Mouse (Mus musculus): ENCODE data around the gene Ubap2l. TPM values are rescaled to one million over a fixed set of nuclear protein-coding genes. Genes with fewer than 3 reads are reported as not detected.

Ubap2l gene
- polyA plus RNA-seq, 1 experiment from 2014 or later: 195 TPM

DNA sequence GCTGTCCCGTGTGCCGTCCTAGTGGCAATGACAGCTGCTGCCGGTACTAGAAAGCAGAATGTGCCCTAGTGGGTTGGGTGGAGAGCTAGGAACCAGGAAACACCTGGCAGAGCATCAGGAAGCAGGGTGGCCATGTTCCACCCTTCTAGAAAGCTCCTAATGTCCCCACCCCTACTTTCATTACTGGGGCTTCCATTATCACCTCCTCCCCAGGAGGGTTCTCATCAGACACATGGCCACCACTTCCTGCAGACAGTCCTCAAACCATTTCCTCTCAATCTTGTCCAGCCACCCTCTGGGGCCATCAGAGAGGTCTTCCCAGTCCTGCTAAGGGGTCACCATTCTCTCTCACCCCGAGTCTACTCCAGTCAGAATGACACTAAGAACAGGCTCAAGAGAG is 91.0 kb downstream of the Ubap2l start:
- Histone ChIP-seq H3K4me3 (ENCODE audit: low read depth, low read length) (peak overlapping the region; percentile 96), H3K27ac (ENCODE audit: low read depth, low read length) (peak overlapping the region; percentile 97), H3K9ac (ENCODE audit: low read depth, low read length) (peak overlapping the region; percentile 94), H3K27me3 (ENCODE audit: control insufficient read depth, insufficient read depth, low read length) (no peaks in the 10 kb centered on the region), H3K4me2 (peak overlapping the region; percentile 97), H3K9me3 (replicated peaks; ENCODE audit: control insufficient read depth, low read length) (no peaks in the 10 kb centered on the region), H3K36me3 (ENCODE audit: control insufficient read depth, insufficient read depth, low read length) (peaks cover 17% of the 10 kb centered on the region), H3K4me1 (ENCODE audit: control insufficient read depth, insufficient read depth, low read length) (peaks cover 38% of the 10 kb centered on the region)
- WGBS (ENCODE audit: insufficient replicate concordance): 46% methylated on average over 4 of the region's 4 CpGs
- ATAC-seq (replicated peaks; ENCODE audit: insufficient number of reproducible peaks, low FRiP score, low TSS enrichment): no peak

DNA sequence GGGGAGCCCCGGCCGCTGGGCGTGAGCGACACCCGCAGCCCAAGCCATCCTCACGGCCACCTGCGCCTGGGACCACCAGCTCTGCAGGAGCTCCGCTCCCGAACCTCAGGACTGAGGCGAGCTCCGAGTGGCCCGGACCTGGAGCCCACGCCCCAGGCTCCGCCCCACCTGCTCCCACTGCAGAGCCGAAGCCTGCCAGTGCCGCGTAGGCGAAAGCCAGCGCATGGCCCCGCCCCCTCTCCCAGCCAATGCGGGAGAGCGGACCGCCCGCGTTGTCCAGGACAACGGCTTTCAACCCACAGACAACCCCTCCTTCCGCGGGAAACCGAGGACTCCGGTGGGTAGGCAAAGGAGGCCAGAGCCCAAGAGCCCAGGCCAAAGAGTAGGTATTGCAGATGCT is 92.0 kb downstream of the Ubap2l start:
- Histone ChIP-seq H3K4me2 (peak overlapping the region; percentile 97), H3K9ac (ENCODE audit: low read depth, low read length) (peak overlapping the region; percentile 73), H3K27me3 (ENCODE audit: control insufficient read depth, insufficient read depth, low read length) (no peaks in the 10 kb centered on the region), H3K4me1 (ENCODE audit: control insufficient read depth, insufficient read depth, low read length) (peaks cover 38% of the 10 kb centered on the region), H3K4me3 (ENCODE audit: low read depth, low read length) (peak overlapping the region; percentile 96), H3K27ac (ENCODE audit: low read depth, low read length) (0 out of 2 replicates have a peak overlapping the region, but pooled peaks have one; percentile 46), H3K36me3 (ENCODE audit: control insufficient read depth, insufficient read depth, low read length) (peaks cover 21% of the 10 kb centered on the region), H3K9me3 (replicated peaks; ENCODE audit: control insufficient read depth, low read length) (no peaks in the 10 kb centered on the region)
- peak; percentile 83 for ATAC-seq (replicated peaks; ENCODE audit: insufficient number of reproducible peaks, low FRiP score, low TSS enrichment)
- WGBS (ENCODE audit: insufficient replicate concordance): 1% methylated on average over 30 of the region's 30 CpGs

DNA sequence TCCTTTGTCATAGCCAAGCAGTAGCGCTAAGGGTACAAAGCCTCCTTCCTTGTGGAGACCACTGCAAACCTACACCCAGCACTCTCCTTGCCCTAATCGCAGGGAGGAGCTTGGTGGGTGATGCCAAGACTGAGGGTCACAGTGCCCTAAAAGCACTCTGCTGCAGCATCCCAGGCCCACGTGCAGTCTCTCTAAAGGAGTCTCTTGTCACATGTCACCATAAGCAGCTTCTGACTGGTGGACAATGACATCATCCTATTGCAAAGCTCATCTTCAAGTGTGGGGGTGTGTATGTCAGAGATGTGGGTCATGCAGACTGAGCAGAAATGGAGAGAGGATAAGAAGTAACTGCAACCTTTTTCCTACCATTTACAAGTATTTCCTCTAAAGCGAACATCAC is 93.0 kb downstream of the Ubap2l start:
- Histone ChIP-seq H3K9me3 (replicated peaks; ENCODE audit: control insufficient read depth, low read length) (no peaks in the 10 kb centered on the region), H3K36me3 (ENCODE audit: control insufficient read depth, insufficient read depth, low read length) (peaks cover 24% of the 10 kb centered on the region), H3K27me3 (ENCODE audit: control insufficient read depth, insufficient read depth, low read length) (no peaks in the 10 kb centered on the region), H3K4me3 (ENCODE audit: low read depth, low read length) (no peak overlapping the region), H3K4me1 (ENCODE audit: control insufficient read depth, insufficient read depth, low read length) (peaks cover 32% of the 10 kb centered on the region), H3K27ac (ENCODE audit: low read depth, low read length) (no peak overlapping the region), H3K9ac (ENCODE audit: low read depth, low read length) (no peak overlapping the region), H3K4me2 (peak overlapping the region; percentile 97; the same call in 1 of the 2 replicates)
- 76% methylated on average over 4 of the region's 4 CpGs for WGBS (ENCODE audit: insufficient replicate concordance)
- no peak for ATAC-seq (replicated peaks; ENCODE audit: insufficient number of reproducible peaks, low FRiP score, low TSS enrichment)

DNA sequence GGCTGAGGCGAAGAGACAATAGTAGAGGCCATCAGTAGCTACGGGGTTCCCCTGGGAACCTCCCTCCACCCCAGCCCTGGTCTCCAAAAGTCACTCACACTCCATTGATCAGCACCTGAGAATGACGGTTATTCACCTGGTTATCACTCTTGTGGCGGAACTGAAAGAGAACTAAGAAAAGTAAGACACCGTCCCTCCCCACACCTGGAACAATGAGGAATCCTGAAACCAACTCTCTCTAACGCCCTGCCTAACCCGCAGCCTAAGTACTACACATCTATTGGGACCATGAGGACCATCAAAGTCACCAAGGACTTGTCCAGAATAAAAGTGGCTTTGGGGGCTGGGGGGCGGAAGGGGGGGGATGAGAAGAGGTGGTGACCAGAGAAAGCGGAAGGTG is 94.5 kb downstream of the Ubap2l start:
- Histone ChIP-seq H3K9ac (ENCODE audit: low read depth, low read length) (no peak overlapping the region), H3K4me3 (ENCODE audit: low read depth, low read length) (no peak overlapping the region), H3K4me1 (ENCODE audit: control insufficient read depth, insufficient read depth, low read length) (peaks cover 31% of the 10 kb centered on the region), H3K9me3 (replicated peaks; ENCODE audit: control insufficient read depth, low read length) (no peaks in the 10 kb centered on the region), H3K27me3 (ENCODE audit: control insufficient read depth, insufficient read depth, low read length) (no peaks in the 10 kb centered on the region), H3K4me2 (no peak overlapping the region), H3K36me3 (ENCODE audit: control insufficient read depth, insufficient read depth, low read length) (peaks cover 33% of the 10 kb centered on the region), H3K27ac (ENCODE audit: low read depth, low read length) (no peak overlapping the region)
- ATAC-seq (replicated peaks; ENCODE audit: insufficient number of reproducible peaks, low FRiP score, low TSS enrichment): no peak
- WGBS (ENCODE audit: insufficient replicate concordance): 93% methylated on average over 9 of the region's 9 CpGs

DNA sequence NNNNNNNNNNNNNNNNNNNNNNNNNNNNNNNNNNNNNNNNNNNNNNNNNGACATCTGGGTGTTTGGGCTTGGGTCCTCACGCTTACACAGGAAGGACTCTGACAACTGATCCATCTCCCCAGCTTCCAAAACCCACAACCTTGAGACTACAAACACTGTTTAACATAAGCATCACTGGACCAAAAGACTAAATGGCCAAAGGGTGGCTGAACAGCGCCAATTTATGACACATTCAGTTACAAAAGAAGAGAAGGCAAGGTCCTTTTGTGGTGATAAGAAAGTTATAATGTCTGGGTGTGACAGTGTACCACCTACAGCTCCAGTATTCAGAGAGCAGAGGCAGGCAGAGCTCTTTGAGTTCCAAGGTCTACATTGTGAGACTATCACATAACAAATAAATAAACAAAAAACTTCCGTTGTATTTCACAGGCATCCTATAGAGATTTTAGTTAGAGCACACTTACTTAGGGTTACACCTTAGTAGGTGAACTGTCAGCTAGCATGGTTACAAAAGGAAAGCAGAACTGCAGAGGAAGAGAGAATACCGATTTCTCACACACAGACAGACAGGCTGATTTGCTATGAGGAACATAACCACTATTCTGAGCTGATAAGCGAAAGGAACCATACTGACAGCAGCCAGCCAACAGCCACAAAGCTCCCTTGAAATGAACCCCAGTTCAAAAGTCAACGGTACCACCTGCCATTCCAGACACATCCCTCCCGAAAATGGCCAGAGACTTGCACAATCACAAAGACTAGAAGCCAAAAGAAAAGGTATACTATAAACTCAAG is 96.1 kb downstream of the Ubap2l start:
- no peak overlapping the region for H3K4me3 ChIP-seq (ENCODE audit: low read depth, low read length)
- 94% methylated on average over 7 of the region's 7 CpGs for WGBS (ENCODE audit: insufficient replicate concordance)

DNA sequence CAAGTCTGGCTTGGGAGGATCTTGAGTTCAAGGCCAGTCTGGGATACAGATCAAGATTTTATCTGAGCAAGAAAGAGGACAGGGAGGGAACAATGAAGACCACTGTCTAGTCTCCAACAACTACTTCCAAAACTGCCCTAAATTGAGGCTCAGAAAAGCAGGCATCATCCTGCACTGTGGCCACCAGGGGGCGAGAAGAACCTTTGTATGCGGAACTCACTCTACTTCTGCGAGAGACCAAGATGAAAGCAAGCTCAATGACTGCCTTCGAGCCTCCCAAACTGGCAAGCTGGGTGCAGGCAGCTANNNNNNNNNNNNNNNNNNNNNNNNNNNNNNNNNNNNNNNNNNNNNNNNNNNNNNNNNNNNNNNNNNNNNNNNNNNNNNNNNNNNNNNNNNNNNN is 99.0 kb downstream of the Ubap2l start:
- no peaks in the 10 kb centered on the region for H3K4me1 ChIP-seq (ENCODE audit: control insufficient read depth, insufficient read depth, low read length)
- 2% methylated on average over 4 of the region's 4 CpGs for WGBS (ENCODE audit: insufficient replicate concordance)
- no peaks in the 10 kb centered on the region for H3K27me3 ChIP-seq (ENCODE audit: control insufficient read depth, insufficient read depth, low read length)
- H3K4me2 ChIP-seq: no peak overlapping the region
- ATAC-seq (replicated peaks; ENCODE audit: insufficient number of reproducible peaks, low FRiP score, low TSS enrichment): no peak
- H3K4me3 ChIP-seq (ENCODE audit: low read depth, low read length): no peak overlapping the region
- H3K9me3 ChIP-seq (replicated peaks; ENCODE audit: control insufficient read depth, low read length): no peaks in the 10 kb centered on the region
- H3K27ac ChIP-seq (ENCODE audit: low read depth, low read length): no peak overlapping the region
- H3K36me3 ChIP-seq (ENCODE audit: control insufficient read depth, insufficient read depth, low read length): peaks cover 63% of the 10 kb centered on the region
- no peak overlapping the region for H3K9ac ChIP-seq (ENCODE audit: low read depth, low read length)

More for the DNA sequence above, 96.1 kb downstream of the Ubap2l start:
- peaks cover 24% of the 10 kb centered on the region for H3K4me1 ChIP-seq (ENCODE audit: control insufficient read depth, insufficient read depth, low read length)
- H3K9me3 ChIP-seq (replicated peaks; ENCODE audit: control insufficient read depth, low read length): no peaks in the 10 kb centered on the region
- peaks cover 46% of the 10 kb centered on the region for H3K36me3 ChIP-seq (ENCODE audit: control insufficient read depth, insufficient read depth, low read length)
- H3K27me3 ChIP-seq (ENCODE audit: control insufficient read depth, insufficient read depth, low read length): no peaks in the 10 kb centered on the region
- H3K9ac ChIP-seq (ENCODE audit: low read depth, low read length): no peak overlapping the region
- no peak overlapping the region for H3K27ac ChIP-seq (ENCODE audit: low read depth, low read length)
- no peak overlapping the region for H3K4me2 ChIP-seq
- ATAC-seq (replicated peaks; ENCODE audit: insufficient number of reproducible peaks, low FRiP score, low TSS enrichment): no peak

MicroRNAs within 50 kb of the gene (microRNA counts, 519-probe panel; counts per million panel counts)
- microRNA mmu-miR-190b: 5,456 counts per million, percentile 60 among the panel's probes with 10 or more counts

Small RNAs within 50 kb of the gene (microRNA-seq; reads per million reads assigned to microRNA genes)
- gene Mir190b (ENCODE audit: borderline number of aligned reads) (16.0 reads per million, percentile 48 among the genes with 10 or more reads in this experiment), gene Mir7669 (ENCODE audit: borderline number of aligned reads) (1.8 reads per million, percentile 23 among the genes with 10 or more reads in this experiment)

Other genes starting within 250 kb of the Ubap2l start
- gene She, start 221.3 kb downstream of the Ubap2l start, polyA plus RNA-seq (2014; fragmentation: Nextera tagmentation; extraction: Ambion mirVana): 6.7 and 6.9 TPM in 2 replicates
- 0.08 and 0.23 TPM in 2 replicates for gene Il6ra, start 139.4 kb downstream of the Ubap2l start, polyA plus RNA-seq (2014; fragmentation: Nextera tagmentation; extraction: Ambion mirVana)
- 11.2 and 13.8 TPM in 2 replicates for gene Atp8b2, start 89.1 kb downstream of the Ubap2l start, polyA plus RNA-seq (2014; fragmentation: Nextera tagmentation; extraction: Ambion mirVana)
- 91.0 and 101 TPM in 2 replicates for gene Hax1, start 53.8 kb downstream of the Ubap2l start, polyA plus RNA-seq (2014; fragmentation: Nextera tagmentation; extraction: Ambion mirVana)
- 158 and 165 TPM in 2 replicates for gene 4933434E20Rik, start 992 bp downstream of the Ubap2l start, polyA plus RNA-seq (2014; fragmentation: Nextera tagmentation; extraction: Ambion mirVana)
- 352 and 354 TPM in 2 replicates for gene Tpm3, start 20.0 kb upstream of the Ubap2l start, polyA plus RNA-seq (2014; fragmentation: Nextera tagmentation; extraction: Ambion mirVana)
- 0.60 and 0.61 TPM in 2 replicates for gene Nup210l, start 51.5 kb upstream of the Ubap2l start, polyA plus RNA-seq (2014; fragmentation: Nextera tagmentation; extraction: Ambion mirVana)
- 1,012 and 1,016 TPM in 2 replicates for gene Rps27, start 161.0 kb upstream of the Ubap2l start, polyA plus RNA-seq (2014; fragmentation: Nextera tagmentation; extraction: Ambion mirVana)
- gene Rab13, start 161.1 kb upstream of the Ubap2l start, polyA plus RNA-seq (2014; fragmentation: Nextera tagmentation; extraction: Ambion mirVana): 16.6 and 21.8 TPM in 2 replicates
- gene Jtb, start 179.0 kb upstream of the Ubap2l start, polyA plus RNA-seq (2014; fragmentation: Nextera tagmentation; extraction: Ambion mirVana): 90.7 and 95.8 TPM in 2 replicates
- gene Creb3l4, start 190.9 kb upstream of the Ubap2l start, polyA plus RNA-seq (2014; fragmentation: Nextera tagmentation; extraction: Ambion mirVana): 2.3 and 2.6 TPM in 2 replicates
- gene Slc39a1, start 195.5 kb upstream of the Ubap2l start, polyA plus RNA-seq (2014; fragmentation: Nextera tagmentation; extraction: Ambion mirVana): 74.0 and 80.8 TPM in 2 replicates
- gene Crtc2, start 201.5 kb upstream of the Ubap2l start, polyA plus RNA-seq (2014; fragmentation: Nextera tagmentation; extraction: Ambion mirVana): 7.5 and 11.6 TPM in 2 replicates
- gene Dennd4b, start 212.6 kb upstream of the Ubap2l start, polyA plus RNA-seq (2014; fragmentation: Nextera tagmentation; extraction: Ambion mirVana): 4.1 and 4.4 TPM in 2 replicates
- 8.4 and 14.3 TPM in 2 replicates for gene Gatad2b, start 240.6 kb upstream of the Ubap2l start, polyA plus RNA-seq (2014; fragmentation: Nextera tagmentation; extraction: Ambion mirVana)

All from heart, embryonic 11.5 days (tissue).